Mouse (Mus musculus) neural tube, embryonic 11.5 days (tissue): ENCODE results near the gene Taf1a. TPM values are rescaled to one million over a fixed set of nuclear protein-coding genes. Genes with fewer than 3 reads are reported as not detected.

Experiments used
- ATAC-seq: fragments of 200-750 bp; cut with Nextera tagmentation; 2 replicates; pipeline ENCODE4 v1.8.0; 2017; ENCODE audit warnings: moderate number of reproducible peaks, mild to moderate bottlenecking, moderate TSS enrichment, moderate library complexity; ENCODE audit not compliant: insufficient read depth, low FRiP score, low TSS enrichment
- DNase-seq: peaks from one replicate; pipeline ENCODE4 v3.0.0-alpha.2; 2015; ENCODE audit warnings: low spot score
- H3K27ac ChIP-seq: fragments of 300-500 bp; sonication (generic); 2 replicates; pipeline ENCODE4 v1.5.1; 2014; ENCODE audit warnings: low read depth, mild to moderate bottlenecking, low read length
- H3K27me3 ChIP-seq: fragments of 300-500 bp; sonication (generic); 2 replicates; pipeline ENCODE4 v1.6.1; 2014; ENCODE audit warnings: mild to moderate bottlenecking, low read length, mixed read lengths; ENCODE audit not compliant: control insufficient read depth, insufficient read depth
- H3K36me3 ChIP-seq: fragments of 300-500 bp; sonication (generic); 2 replicates; pipeline ENCODE4 v1.6.1; 2014; ENCODE audit warnings: mild to moderate bottlenecking, low read length, moderate library complexity, mixed read lengths; ENCODE audit not compliant: control insufficient read depth, insufficient read depth
- H3K4me1 ChIP-seq: fragments of 300-500 bp; sonication (generic); 2 replicates; pipeline ENCODE4 v1.6.1; 2014; ENCODE audit warnings: low read length, mixed read lengths; ENCODE audit not compliant: control insufficient read depth, insufficient read depth
- H3K4me2 ChIP-seq: fragments of 300-500 bp; sonication (generic); 2 replicates; pipeline ENCODE4 v1.6.1; 2014; ENCODE audit warnings: low read depth, mild to moderate bottlenecking, moderate library complexity
- H3K4me3 ChIP-seq: fragments of 300-500 bp; sonication (generic); 2 replicates; pipeline ENCODE4 v1.5.1; 2014; ENCODE audit warnings: low read depth, low read length
- H3K9ac ChIP-seq: fragments of 300-500 bp; sonication (generic); 2 replicates; pipeline ENCODE4 v1.6.1; 2014; ENCODE audit warnings: mild to moderate bottlenecking, low read length
- H3K9me3 ChIP-seq: fragments of 300-500 bp; sonication (generic); 2 replicates; pipeline ENCODE4 v1.6.1; 2016; ENCODE audit warnings: low read length; ENCODE audit not compliant: control insufficient read depth
- WGBS: fragments of 180-500 bp; shearing (Covaris S2); extraction: QIAGEN DNeasy Blood & Tissue Kit; methylation state at CpG from one replicate; pipeline ENCODE4 v1.1.7; 2014; 5-methylcytosine and 5-hydroxymethylcytosine counted together
- polyA plus RNA-seq: library from polyadenylated mRNA; unstranded; fragments of >200 nt; fragmentation: Nextera tagmentation; extraction: Ambion mirVana; gene quantifications from 2 replicates; pipeline ENCODE4 v1.2.1, GENCODE M21; 2014

Taf1a gene
- polyA plus RNA-seq, 1 experiment from 2014 or later = 17.9 TPM

- H3K4me3 ChIP-seq = no peak overlapping the region
- WGBS = 90% methylated on average over 14 of the region's 14 CpGs
- ATAC-seq = no peak
- no peaks in the 10 kb centered on the region for H3K9me3 ChIP-seq
- H3K27ac ChIP-seq = no peak overlapping the region
- H3K9ac ChIP-seq = no peak overlapping the region
- peaks cover 5% of the 10 kb centered on the region; the same call in 1 of the 2 replicates for H3K36me3 ChIP-seq
- H3K4me2 ChIP-seq = no peak overlapping the region
- H3K4me1 ChIP-seq = no peaks in the 10 kb centered on the region
- H3K27me3 ChIP-seq = no peaks in the 10 kb centered on the region
- DNase-seq = no peak
Measured at GRCm38 (mm10) chr1:183362729-183363576, 25.8 kb upstream of the Taf1a start.

- no peak for DNase-seq
- Histone ChIP-seq H3K36me3 (peaks cover 5% of the 10 kb centered on the region; the same call in 1 of the 2 replicates), H3K9me3 (no peaks in the 10 kb centered on the region), H3K27ac (no peak overlapping the region), H3K9ac (no peak overlapping the region), H3K4me3 (no peak overlapping the region), H3K4me2 (no peak overlapping the region), H3K27me3 (no peaks in the 10 kb centered on the region), H3K4me1 (0 out of 2 replicates have a peak, but pooled peaks cover 3% of the 10 kb centered on the region)
- no peak for ATAC-seq
- WGBS = 86% methylated on average over 5 of the region's 5 CpGs
Measured at GRCm38 (mm10) chr1:183363577-183363867, 25.3 kb upstream of the Taf1a start.

DNA sequence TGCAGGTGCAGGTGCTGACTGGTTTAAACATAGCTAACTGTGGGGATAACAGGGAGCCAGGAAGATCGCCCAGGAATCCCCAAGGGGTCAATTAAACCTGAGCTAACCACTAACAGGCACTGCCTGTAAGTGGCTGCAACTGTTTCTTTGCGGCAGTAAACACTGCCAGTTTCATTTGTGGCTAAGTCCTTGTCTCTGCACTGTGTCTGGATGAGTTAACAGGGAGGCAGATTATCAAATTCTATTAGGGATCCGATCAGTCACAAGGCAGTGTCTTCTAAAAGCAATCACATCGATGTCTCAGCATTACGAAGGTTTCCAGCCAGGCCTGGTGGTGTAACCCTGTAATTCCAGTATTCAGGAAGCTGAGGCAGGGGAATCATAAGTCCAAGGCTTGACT is 22.4 kb upstream of the Taf1a start:
- H3K9ac ChIP-seq = no peak overlapping the region
- no peaks in the 10 kb centered on the region for H3K9me3 ChIP-seq
- no peaks in the 10 kb centered on the region for H3K27me3 ChIP-seq
- H3K36me3 ChIP-seq = peaks cover 5% of the 10 kb centered on the region; the same call in 1 of the 2 replicates
- no peak overlapping the region for H3K27ac ChIP-seq
- WGBS = 89% methylated on average over 5 of the region's 5 CpGs
- no peak overlapping the region for H3K4me2 ChIP-seq
- H3K4me1 ChIP-seq = 0 out of 2 replicates have a peak, but pooled peaks cover 3% of the 10 kb centered on the region
- H3K4me3 ChIP-seq = no peak overlapping the region
- ATAC-seq = no peak
- DNase-seq = no peak

GRCm38 (mm10) chr1:183368601-183369400 is 20.0 kb upstream of the Taf1a start:
- peaks cover 4% of the 10 kb centered on the region; the same call in 1 of the 2 replicates for H3K36me3 ChIP-seq
- peak overlapping the region; percentile 67 for H3K4me2 ChIP-seq
- 1% methylated on average over 44 of the region's 56 CpGs for WGBS
- H3K9ac ChIP-seq = peak overlapping the region; percentile 88
- H3K4me1 ChIP-seq = 0 out of 2 replicates have a peak, but pooled peaks cover 3% of the 10 kb centered on the region
- H3K27me3 ChIP-seq = no peaks in the 10 kb centered on the region
- H3K27ac ChIP-seq = peak overlapping the region; percentile 49; the same call in 1 of the 2 replicates
- H3K4me3 ChIP-seq = peak overlapping the region; percentile 58
- ATAC-seq = peak; percentile 79
- peak; percentile 23 for DNase-seq
- H3K9me3 ChIP-seq = no peaks in the 10 kb centered on the region

- DNase-seq (peak; percentile 91), ATAC-seq (peak; percentile 99)
- Histone ChIP-seq H3K9me3 (no peaks in the 10 kb centered on the region), H3K4me3 (peak within 1 kb of the TSS; percentile 58), H3K36me3 (0 out of 2 replicates have a peak, but pooled peaks cover 1% of the 10 kb centered on the region), H3K4me1 (0 out of 2 replicates have a peak, but pooled peaks cover 3% of the 10 kb centered on the region), H3K27me3 (no peaks in the 10 kb centered on the region), H3K9ac (peak within 1 kb of the TSS; percentile 88), H3K4me2 (peak within 1 kb of the TSS; percentile 67), H3K27ac (peak within 1 kb of the TSS; percentile 49; the same call in 1 of the 2 replicates)
- under 1% methylated on average over 44 of the region's 51 CpGs for WGBS
Measured at GRCm38 (mm10) chr1:183369427-183370014, 19.3 kb upstream of the Taf1a start, which contains the start of gene Mia3. Mia3 (minus strand) TSS chr1:183369553.

DNA sequence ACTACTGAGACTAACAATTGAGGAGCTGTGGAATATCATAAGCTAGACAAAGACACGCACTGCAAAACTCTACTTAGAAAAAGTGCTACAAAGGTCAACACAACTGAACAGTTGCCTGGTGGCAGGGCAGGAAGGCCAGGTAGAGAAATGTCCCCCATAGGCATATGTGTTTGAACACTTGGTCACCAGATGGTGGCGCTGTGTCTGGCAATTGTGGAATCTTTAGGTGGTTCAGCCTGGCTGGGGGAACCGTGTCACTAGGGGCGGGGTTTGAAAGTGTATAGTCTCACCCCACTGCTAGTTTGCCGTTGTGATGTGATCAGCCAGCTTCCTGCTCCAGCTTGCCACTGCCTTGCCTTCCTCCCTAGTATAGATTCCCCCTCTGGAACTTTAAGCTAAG is 14.1 kb upstream of the Taf1a start:
- no peak overlapping the region for H3K27ac ChIP-seq
- no peaks in the 10 kb centered on the region for H3K4me1 ChIP-seq
- no peaks in the 10 kb centered on the region for H3K36me3 ChIP-seq
- H3K9me3 ChIP-seq = no peaks in the 10 kb centered on the region
- ATAC-seq = no peak
- no peak overlapping the region for H3K9ac ChIP-seq
- H3K4me3 ChIP-seq = no peak overlapping the region
- WGBS = 74% methylated on average over 5 of the region's 5 CpGs
- no peak overlapping the region for H3K4me2 ChIP-seq
- H3K27me3 ChIP-seq = no peaks in the 10 kb centered on the region
- no peak for DNase-seq

GRCm38 (mm10) chr1:183377045-183377444 is 11.7 kb upstream of the Taf1a start:
- no peaks in the 10 kb centered on the region for H3K27me3 ChIP-seq
- no peak overlapping the region for H3K27ac ChIP-seq
- no peak overlapping the region for H3K4me2 ChIP-seq
- no peaks in the 10 kb centered on the region for H3K36me3 ChIP-seq
- H3K4me3 ChIP-seq = no peak overlapping the region
- DNase-seq (no peak), ATAC-seq (no peak)
- H3K9me3 ChIP-seq = no peaks in the 10 kb centered on the region
- H3K4me1 ChIP-seq = no peaks in the 10 kb centered on the region
- H3K9ac ChIP-seq = no peak overlapping the region
- 79% methylated on average over 4 of the region's 4 CpGs for WGBS

DNA sequence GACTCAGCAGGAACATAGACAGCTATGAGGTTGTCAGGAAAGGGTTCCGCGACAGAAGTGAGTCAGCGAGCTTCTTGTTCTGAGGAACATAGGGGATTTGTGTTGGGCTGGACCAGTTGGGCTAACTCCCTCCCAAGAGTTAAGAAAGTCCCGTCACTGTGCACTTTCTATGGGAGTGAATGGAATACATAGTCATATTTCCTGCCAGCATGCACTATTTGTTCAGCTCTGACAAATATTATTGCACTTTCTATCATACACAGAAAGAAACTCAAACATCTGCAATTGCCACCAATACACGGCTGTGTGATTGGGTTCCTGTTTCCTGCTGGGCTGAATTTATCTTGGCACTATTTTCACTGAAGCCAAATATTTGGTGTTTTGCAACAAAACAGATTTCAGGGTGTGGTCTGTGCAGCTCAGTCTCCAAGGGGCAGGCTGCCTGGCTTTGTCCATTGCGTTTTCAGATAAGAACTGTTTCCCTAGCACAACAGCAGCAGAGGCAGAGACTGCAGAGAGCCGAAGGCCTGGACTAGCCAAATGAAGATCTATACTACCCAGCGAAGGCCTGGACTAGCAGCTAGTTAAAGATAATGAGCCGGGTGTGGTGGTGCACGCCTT is 10.3 kb upstream of the Taf1a start:
- H3K36me3 ChIP-seq = no peaks in the 10 kb centered on the region
- H3K4me3 ChIP-seq = no peak overlapping the region
- ATAC-seq = no peak
- WGBS = 87% methylated on average over 10 of the region's 10 CpGs
- H3K9me3 ChIP-seq = no peaks in the 10 kb centered on the region
- no peaks in the 10 kb centered on the region for H3K27me3 ChIP-seq
- H3K4me2 ChIP-seq = no peak overlapping the region
- DNase-seq = no peak
- no peaks in the 10 kb centered on the region for H3K4me1 ChIP-seq
- H3K27ac ChIP-seq = no peak overlapping the region
- H3K9ac ChIP-seq = no peak overlapping the region
